Mouse (Mus musculus) skeletal muscle tissue, postnatal 0 days (tissue): Measurements from ENCODE around the gene Olfr536. TPM values are rescaled to one million over a fixed set of nuclear protein-coding genes. Genes with fewer than 3 reads are reported as not detected.

Experiments
- polyA plus RNA-seq: library from polyadenylated mRNA; unstranded; fragments of >200 nt; fragmentation: Nextera tagmentation; extraction: Ambion mirVana; gene quantifications from 2 replicates; pipeline ENCODE4 v1.2.1, GENCODE M21; 2015

Gene Olfr536
- not detected in 2 replicates for polyA plus RNA-seq

GRCm38 (mm10) chr7:140507346-140508021 is at the start of gene Olfr536:
TSS of gene Olfr536 (minus strand) at chr7:140507396.

GRCm38 (mm10) chr7:140483916-140484315 is 23.3 kb downstream of the Olfr536 start, which contains the start of gene Olfr535:
TSS of gene Olfr535 (plus strand) at chr7:140484216.

GRCm38 (mm10) chr7:140463070-140463469 is 44.1 kb downstream of the Olfr536 start, which contains the start of gene Olfr533:
TSS of gene Olfr533 (plus strand) at chr7:140463370.

Other genes with a start within 250 kb of the Olfr536 start
- not detected in 2 replicates for gene Olfr525, start 186.5 kb downstream of the Olfr536 start, polyA plus RNA-seq
- gene Olfr527, start 173.4 kb downstream of the Olfr536 start, polyA plus RNA-seq: not detected in 2 replicates
- gene Olfr60, start 145.7 kb downstream of the Olfr536 start, polyA plus RNA-seq: not detected in 2 replicates
- not detected in 2 replicates for gene Olfr530, start 131.1 kb downstream of the Olfr536 start, polyA plus RNA-seq
- gene Olfr531, start 104.5 kb downstream of the Olfr536 start, polyA plus RNA-seq: not detected in 2 replicates
- not detected in 2 replicates for gene Olfr532, start 85.8 kb downstream of the Olfr536 start, polyA plus RNA-seq
- not detected in 2 replicates for gene Olfr533, start 44.0 kb downstream of the Olfr536 start, polyA plus RNA-seq
- not detected in 2 replicates for gene Olfr535, start 23.2 kb downstream of the Olfr536 start, polyA plus RNA-seq
- not detected in 2 replicates for gene Olfr538, start 60.5 kb upstream of the Olfr536 start, polyA plus RNA-seq
- not detected in 2 replicates for gene Olfr46, start 93.9 kb upstream of the Olfr536 start, polyA plus RNA-seq
- gene Olfr61, start 121.6 kb upstream of the Olfr536 start, polyA plus RNA-seq: not detected in 2 replicates
- not detected in 2 replicates for gene Olfr53, start 139.1 kb upstream of the Olfr536 start, polyA plus RNA-seq
- gene Olfr539, start 152.5 kb upstream of the Olfr536 start, polyA plus RNA-seq: not detected in 2 replicates
- gene Olfr45, start 174.6 kb upstream of the Olfr536 start, polyA plus RNA-seq: not detected in 2 replicates
- not detected in 2 replicates for gene Olfr541, start 189.9 kb upstream of the Olfr536 start, polyA plus RNA-seq